Mouse (Mus musculus): ENCODE results near the gene Gm49601.

The Gm49601 gene

GRCm38 (mm10) chr16:18608226-18608625, 18.0 kb downstream of the Gm49601 start:
- DNase-seq (ENCODE audit: low spot score in 2 of 2), result no peak

GRCm38 (mm10) chr16:18605705-18606104, 20.5 kb downstream of the Gm49601 start:
- DNase-seq (ENCODE audit: low spot score in 2 of 2), result no peak

- DNase-seq (ENCODE audit: low spot score in 2 of 2), result no peak
These were observed 21.9 kb downstream of the Gm49601 start for GRCm38 (mm10) chr16:18604267-18604701.

- no peak for DNase-seq (ENCODE audit: low spot score in 2 of 2)
These were observed 24.8 kb downstream of the Gm49601 start for GRCm38 (mm10) chr16:18601447-18601846.

- no peak for DNase-seq (ENCODE audit: low spot score in 2 of 2)
These were observed 28.2 kb downstream of the Gm49601 start for GRCm38 (mm10) chr16:18598006-18598405.

GRCm38 (mm10) chr16:18596255-18596654, 30.0 kb downstream of the Gm49601 start:
- DNase-seq (ENCODE audit: low spot score in 2 of 2), result no peak

- no peak for DNase-seq (ENCODE audit: low spot score in 2 of 2)
These were observed 32.3 kb downstream of the Gm49601 start for GRCm38 (mm10) chr16:18593930-18594329.

GRCm38 (mm10) chr16:18591047-18592018, 34.9 kb downstream of the Gm49601 start:
- DNase-seq (ENCODE audit: low spot score in 2 of 2), result no peak

- no peak for DNase-seq (ENCODE audit: low spot score in 2 of 2)
These were observed 36.1 kb downstream of the Gm49601 start, which contains the start of gene Tbx1 for GRCm38 (mm10) chr16:18589804-18590790. Gene Tbx1 (minus strand): TSS chr16:18590671.

GRCm38 (mm10) chr16:18589080-18589621, 37.1 kb downstream of the Gm49601 start:
- no peak for DNase-seq (ENCODE audit: low spot score in 2 of 2)

GRCm38 (mm10) chr16:18588738-18589055, 37.5 kb downstream of the Gm49601 start:
- no peak for DNase-seq (ENCODE audit: low spot score in 2 of 2)

GRCm38 (mm10) chr16:18587847-18588737, 38.1 kb downstream of the Gm49601 start:
- DNase-seq (ENCODE audit: low spot score in 2 of 2), result no peak

GRCm38 (mm10) chr16:18586906-18587546, 39.2 kb downstream of the Gm49601 start:
- no peak for DNase-seq (ENCODE audit: low spot score in 2 of 2)

GRCm38 (mm10) chr16:18586076-18586905, 39.9 kb downstream of the Gm49601 start:
- DNase-seq (ENCODE audit: low spot score in 2 of 2), result no peak

GRCm38 (mm10) chr16:18585676-18586075, 40.6 kb downstream of the Gm49601 start:
- no peak for DNase-seq (ENCODE audit: low spot score in 2 of 2)

- DNase-seq (ENCODE audit: low spot score in 2 of 2), result no peak
These were observed 41.2 kb downstream of the Gm49601 start for GRCm38 (mm10) chr16:18584901-18585510.

GRCm38 (mm10) chr16:18583673-18584357, 42.4 kb downstream of the Gm49601 start:
- DNase-seq (ENCODE audit: low spot score in 2 of 2), result no peak

GRCm38 (mm10) chr16:18583169-18583568, 43.1 kb downstream of the Gm49601 start:
- no peak for DNase-seq (ENCODE audit: low spot score in 2 of 2)
